Mouse (Mus musculus) heart, embryonic 15.5 days (tissue): ENCODE results near the gene Khdc1b. TPM values are rescaled to one million over a fixed set of nuclear protein-coding genes. Genes with fewer than 3 reads are reported as not detected.

Experiments
- ATAC-seq: fragments of 200-750 bp; cut with Nextera tagmentation; replicated peaks from 2 replicates; pipeline ENCODE4 v1.8.0; 2017; ENCODE audit warnings: low read depth, moderate TSS enrichment; ENCODE audit not compliant: insufficient number of reproducible peaks, insufficient read depth, low FRiP score
- H3K27ac ChIP-seq: fragments of 300-500 bp; sonication (generic); 2 replicates; pipeline ENCODE4 v1.5.1; 2015; ENCODE audit warnings: mild to moderate bottlenecking, inconsistent platforms
- H3K27me3 ChIP-seq: fragments of 300-500 bp; sonication (generic); 2 replicates; pipeline ENCODE4 v1.6.1; 2015; ENCODE audit warnings: inconsistent platforms
- H3K36me3 ChIP-seq: fragments of 300-500 bp; sonication (generic); 2 replicates; pipeline ENCODE4 v1.6.1; 2015; ENCODE audit warnings: mild to moderate bottlenecking, inconsistent platforms
- H3K4me1 ChIP-seq: fragments of 300-500 bp; sonication (generic); replicated peaks from 2 replicates; pipeline ENCODE4 v1.6.1; 2015; ENCODE audit warnings: inconsistent platforms
- H3K4me2 ChIP-seq: fragments of 300-500 bp; sonication (generic); 2 replicates; pipeline ENCODE4 v1.6.1; 2015; ENCODE audit warnings: inconsistent platforms, mild to moderate bottlenecking, moderate library complexity
- H3K4me3 ChIP-seq: fragments of 300-500 bp; sonication (generic); 2 replicates; pipeline ENCODE4 v1.5.1; 2015; ENCODE audit warnings: mild to moderate bottlenecking, inconsistent platforms
- H3K9ac ChIP-seq: fragments of 300-500 bp; sonication (generic); 2 replicates; pipeline ENCODE4 v1.6.1; 2015; ENCODE audit warnings: mild to moderate bottlenecking, inconsistent platforms
- H3K9me3 ChIP-seq: fragments of 300-500 bp; sonication (generic); replicated peaks from 2 replicates; pipeline ENCODE4 v1.6.1; 2016; ENCODE audit warnings: inconsistent platforms
- WGBS: fragments of 180-500 bp; shearing (Covaris S2); methylation state at CpG from one replicate; pipeline ENCODE4 v1.1.7; 2015; ENCODE audit warnings: mixed read lengths; 5-methylcytosine and 5-hydroxymethylcytosine counted together
- polyA plus RNA-seq: library from polyadenylated mRNA; unstranded; fragments of >200 nt; fragmentation: Nextera tagmentation; extraction: Ambion mirVana; gene quantifications from 2 replicates; pipeline ENCODE4 v1.2.1, GENCODE M21; 2015

The Khdc1b gene
- polyA plus RNA-seq, 1 experiment from 2014 or later, result 0.05 TPM

DNA sequence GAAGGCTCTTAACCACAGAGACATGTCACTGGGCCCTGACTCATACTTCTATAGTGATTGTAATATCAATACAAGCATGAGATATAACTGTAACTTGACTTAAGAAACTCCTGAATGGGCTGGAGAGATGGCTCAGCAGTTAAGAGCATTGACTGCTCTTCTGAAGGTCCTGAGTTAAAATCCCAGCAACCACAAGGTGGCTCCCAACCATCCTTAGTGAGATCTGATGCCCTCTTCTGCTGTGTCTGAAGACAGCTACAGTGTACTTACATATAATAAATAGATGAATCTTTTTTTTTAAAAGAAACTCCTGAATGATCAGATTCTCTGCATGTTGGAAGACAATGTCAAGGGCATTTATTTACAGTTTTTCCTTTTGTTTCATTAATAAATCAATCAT is 36.0 kb downstream of the Khdc1b start:
- no peak for ATAC-seq
- H3K9me3 ChIP-seq, result no peaks in the 10 kb centered on the region
- H3K4me3 ChIP-seq, result no peak overlapping the region
- no peak overlapping the region for H3K27ac ChIP-seq
- H3K36me3 ChIP-seq, result no peaks in the 10 kb centered on the region
- no peak overlapping the region for H3K4me2 ChIP-seq
- H3K9ac ChIP-seq, result no peak overlapping the region
- H3K27me3 ChIP-seq, result no peaks in the 10 kb centered on the region
- H3K4me1 ChIP-seq, result no peaks in the 10 kb centered on the region

- no peak for ATAC-seq
- Histone ChIP-seq H3K4me2 (no peak overlapping the region), H3K9ac (no peak overlapping the region), H3K27me3 (no peaks in the 10 kb centered on the region), H3K27ac (no peak overlapping the region), H3K9me3 (no peaks in the 10 kb centered on the region), H3K4me3 (no peak overlapping the region), H3K4me1 (no peaks in the 10 kb centered on the region), H3K36me3 (no peaks in the 10 kb centered on the region)
- WGBS, result 73% methylated on average over 2 of the region's 2 CpGs
These were observed 42.3 kb downstream of the Khdc1b start for GRCm38 (mm10) chr1:21425654-21426053.

- WGBS, result 74% methylated on average over 4 of the region's 4 CpGs
- no peak overlapping the region for H3K27ac ChIP-seq
- no peaks in the 10 kb centered on the region for H3K27me3 ChIP-seq
- no peak overlapping the region for H3K4me3 ChIP-seq
- no peak overlapping the region for H3K4me2 ChIP-seq
- H3K36me3 ChIP-seq, result no peaks in the 10 kb centered on the region
- H3K9me3 ChIP-seq, result no peaks in the 10 kb centered on the region
- no peak for ATAC-seq
- no peaks in the 10 kb centered on the region for H3K4me1 ChIP-seq
- H3K9ac ChIP-seq, result no peak overlapping the region
These were observed 44.7 kb downstream of the Khdc1b start for GRCm38 (mm10) chr1:21428079-21428478.

DNA sequence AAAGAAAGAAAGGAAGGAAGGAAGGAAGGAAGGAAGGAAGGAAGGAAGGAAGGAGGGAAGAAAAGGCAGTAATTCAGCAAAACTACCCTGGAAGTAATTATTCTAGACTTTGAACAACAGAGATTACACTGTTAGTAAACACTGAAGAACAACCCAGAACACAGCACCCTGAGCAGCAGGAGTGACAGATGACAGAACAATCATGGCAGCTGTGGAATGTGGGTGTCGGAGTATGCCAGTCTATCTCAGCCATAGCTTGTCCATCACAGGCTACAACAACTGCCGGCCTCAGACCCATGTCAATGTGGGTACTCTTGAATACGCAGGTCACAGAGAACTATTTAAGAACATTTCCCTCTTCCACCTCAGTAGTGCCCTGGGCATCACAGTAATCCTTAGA is 48.3 kb downstream of the Khdc1b start:
- Histone ChIP-seq H3K9me3 (no peaks in the 10 kb centered on the region), H3K4me3 (no peak overlapping the region), H3K27me3 (no peaks in the 10 kb centered on the region), H3K36me3 (no peaks in the 10 kb centered on the region), H3K27ac (no peak overlapping the region), H3K4me2 (no peak overlapping the region), H3K4me1 (no peaks in the 10 kb centered on the region), H3K9ac (no peak overlapping the region)
- no peak for ATAC-seq
- 71% methylated on average over 3 of the region's 3 CpGs for WGBS

DNA sequence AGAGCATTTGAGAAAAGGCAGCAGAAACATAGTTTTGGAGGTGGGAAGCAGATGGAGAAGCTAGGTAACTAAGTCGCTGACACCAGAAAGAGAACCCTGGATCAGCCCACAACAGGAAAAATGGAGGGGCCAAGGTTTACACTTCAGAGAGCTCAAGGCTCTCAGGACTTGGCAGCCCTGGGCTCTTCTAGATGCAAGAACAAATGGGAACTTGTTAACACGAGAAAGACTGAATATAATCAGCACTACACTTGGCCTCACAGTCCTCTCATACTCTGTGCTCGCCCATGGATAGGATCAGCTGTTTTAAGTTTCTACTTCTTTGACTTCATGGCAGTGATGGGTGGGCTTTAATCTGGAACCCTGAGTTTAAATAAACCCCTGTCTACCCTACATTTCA is 51.5 kb downstream of the Khdc1b start:
- Histone ChIP-seq H3K36me3 (no peaks in the 10 kb centered on the region), H3K4me3 (no peak overlapping the region), H3K9ac (no peak overlapping the region), H3K27ac (no peak overlapping the region), H3K4me2 (no peak overlapping the region), H3K27me3 (no peaks in the 10 kb centered on the region), H3K4me1 (no peaks in the 10 kb centered on the region), H3K9me3 (no peaks in the 10 kb centered on the region)
- 49% methylated on average over 3 of the region's 3 CpGs for WGBS
- no peak for ATAC-seq

Other genes starting within 250 kb of the Khdc1b start
- gene Tmem14a, start 165.0 kb upstream of the Khdc1b start, polyA plus RNA-seq, result 9.0 and 9.6 TPM in 2 replicates
- 0.68 and 2.1 TPM in 2 replicates for gene Gsta3, start 143.0 kb upstream of the Khdc1b start, polyA plus RNA-seq
- 0.23 and 1.4 TPM in 2 replicates for gene Khdc1a, start 33.9 kb upstream of the Khdc1b start, polyA plus RNA-seq
- not detected in 2 replicates for gene Khdc1c, start 15.2 kb upstream of the Khdc1b start, polyA plus RNA-seq